In genomic region chr1:12354531-12354930, GRCm38 (mm10) we compare ENCODE assay signal across 22 mouse cellular contexts.
"Had no signal": no experiment of that assay in that cellular context is flagged by ENCODE, and none has a peak within 500 bp of the region (broad histone marks: within the 10 kb centered on the region; RNA-seq: fewer than 3 reads in every experiment).

No protein-coding gene starts in this region.

- ATAC-seq: hindbrain, embryonic 16.5 days; hindbrain, postnatal 0 days; inflammation-experienced regulatory T-cells, adult 6 months; intestine, embryonic 15.5 days; intestine, embryonic 16.5 days; intestine, postnatal 0 days had no signal

- DNase-seq: heart, postnatal 10 days; heart, postnatal 14 days; heart, postnatal 36 days; heart, postnatal 4 days; kidney, adult 11 months; kidney, adult 18-20 months; kidney, adult 2 months; kidney, adult 8-10 months; kidney, adult 9 months; kidney, postnatal 10 days; kidney, postnatal 14 days; kidney, postnatal 25 days; kidney, postnatal 36 days; kidney, postnatal 4 days; layer of hippocampus, adult 9-11 months; layer of hippocampus, postnatal 36 days had no signal
